Mouse (Mus musculus) lung, postnatal 25 days (tissue): ENCODE measurements around the gene Ubd.
"Not testable (repeated sequence)": the region's sequence is repeated elsewhere in the genome, so short reads cannot be mapped to it uniquely, and the experiment has no call there.

Source experiments
- DNase-seq: peaks from one replicate; pipeline ENCODE4 v3.0.0; 2022; ENCODE audit warnings: low spot score

Gene Ubd

GRCm38 (mm10) chr17:37193656-37194055, at the start of gene Ubd:
TSS of gene Ubd (plus strand) at chr17:37193892.
- DNase-seq, result no peak

DNA sequence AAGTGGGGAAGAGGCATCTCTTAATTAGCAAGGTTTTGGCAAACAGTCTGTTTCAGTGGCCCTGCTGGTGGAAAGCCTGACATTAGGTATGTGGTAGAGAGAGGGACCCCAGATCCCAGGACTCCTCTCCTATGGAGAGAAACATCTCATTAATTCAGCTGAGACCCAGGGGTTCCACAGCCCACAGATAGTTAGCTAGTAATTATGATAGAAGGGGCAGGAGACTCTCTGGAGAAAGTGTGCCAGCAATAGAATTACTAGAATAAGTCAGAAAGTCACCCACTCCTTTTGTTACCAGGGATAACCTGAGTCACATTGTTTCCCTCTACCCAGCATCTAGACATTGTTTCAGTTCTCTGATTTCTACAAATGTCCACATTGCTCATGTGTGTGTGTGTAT, 32.3 kb upstream of the Ubd start, which contains the start of gene Olfr93:
Gene Olfr93, minus strand, starts transcription at position 101 of the 400 bp plus-strand sequence.
- DNase-seq, result no peak

DNA sequence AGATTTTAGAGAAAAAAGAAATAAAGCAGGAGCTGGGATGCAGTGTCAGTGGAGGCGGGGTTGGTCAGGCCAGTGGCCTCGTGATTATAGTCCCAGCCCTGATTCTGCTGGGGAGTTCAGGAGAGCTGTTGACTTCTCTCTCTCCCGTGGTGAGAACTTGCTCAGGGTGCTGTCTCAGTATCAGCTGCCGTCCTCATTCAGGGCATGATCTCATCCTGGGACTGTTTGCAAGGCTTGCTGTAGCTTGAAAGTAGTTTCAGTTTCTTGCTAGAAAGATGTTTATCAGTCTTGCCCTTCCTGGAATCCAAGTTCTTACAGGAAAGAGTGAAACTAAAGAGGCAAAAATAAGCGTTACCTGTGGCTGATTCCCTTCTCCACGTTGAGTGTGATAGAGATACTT, 8.2 kb upstream of the Ubd start:
- DNase-seq, result no peak

GRCm38 (mm10) chr17:37190711-37191110, 3.0 kb upstream of the Ubd start:
- peak; percentile 58 for DNase-seq

DNA sequence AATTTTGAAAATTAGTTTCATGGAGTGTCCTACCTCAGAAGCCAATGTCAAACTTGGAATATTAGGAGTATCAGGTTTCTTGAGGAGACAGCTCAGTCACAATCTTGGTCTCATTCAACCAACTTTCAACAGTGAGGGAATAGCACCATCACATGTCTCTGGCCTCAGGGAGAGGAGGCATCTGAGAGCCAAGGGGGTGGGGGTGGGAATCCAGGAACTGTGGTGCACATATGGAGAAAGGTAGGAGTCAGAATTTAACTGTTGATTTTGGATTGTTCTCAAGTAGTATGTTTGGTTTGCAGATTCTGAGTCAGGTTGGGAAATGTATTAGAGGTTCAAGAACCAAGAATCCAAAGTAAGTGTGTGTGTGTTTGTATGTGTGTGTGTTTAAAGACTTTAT, 660 bp upstream of the Ubd start:
- DNase-seq, result no peak

GRCm38 (mm10) chr17:37194782-37195181, 1.1 kb downstream of the Ubd start:
- DNase-seq, result no peak

DNA sequence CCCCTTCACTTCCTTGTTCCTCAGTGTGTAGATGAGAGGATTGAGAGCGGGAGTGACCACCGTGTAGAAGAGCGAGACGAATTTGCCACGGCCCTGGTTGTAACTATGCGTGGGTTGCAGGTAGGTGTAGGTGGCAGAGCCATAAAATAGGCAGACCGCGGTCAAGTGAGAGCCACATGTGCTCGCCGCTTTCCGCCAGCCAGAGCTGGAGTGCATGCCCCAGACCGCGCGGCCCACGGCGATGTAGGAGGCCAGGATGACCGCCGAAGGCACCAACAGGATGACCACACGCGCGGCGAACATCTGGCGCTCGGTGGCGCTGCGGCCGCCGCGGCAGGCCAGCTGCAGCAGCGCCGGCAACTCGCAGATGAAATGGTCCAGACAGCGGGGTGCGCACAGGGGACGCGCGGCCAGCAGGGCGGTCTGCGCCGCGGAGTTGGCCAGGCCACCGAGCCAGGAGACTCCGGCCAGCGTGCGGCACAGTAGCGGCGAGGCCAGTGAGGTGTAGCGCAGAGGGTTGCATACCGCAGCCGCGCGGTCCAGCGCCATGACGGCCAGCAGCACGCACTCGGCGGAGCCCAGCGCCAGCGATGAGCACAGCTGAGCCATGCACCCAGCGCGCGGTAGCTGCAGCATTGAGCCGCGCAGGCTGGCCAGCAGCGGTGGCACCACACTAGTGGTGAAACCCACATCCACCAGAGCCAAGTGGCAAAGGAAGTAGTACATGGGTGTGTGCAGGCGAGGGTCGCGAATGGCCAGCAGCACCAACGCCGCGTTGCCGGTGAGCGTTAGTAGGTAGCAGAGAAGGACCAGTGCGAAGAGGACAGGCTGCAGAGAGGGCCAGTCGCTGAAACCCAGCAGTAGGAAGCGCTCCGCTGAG, 3.4 kb downstream of the Ubd start:
- no peak for DNase-seq

DNA sequence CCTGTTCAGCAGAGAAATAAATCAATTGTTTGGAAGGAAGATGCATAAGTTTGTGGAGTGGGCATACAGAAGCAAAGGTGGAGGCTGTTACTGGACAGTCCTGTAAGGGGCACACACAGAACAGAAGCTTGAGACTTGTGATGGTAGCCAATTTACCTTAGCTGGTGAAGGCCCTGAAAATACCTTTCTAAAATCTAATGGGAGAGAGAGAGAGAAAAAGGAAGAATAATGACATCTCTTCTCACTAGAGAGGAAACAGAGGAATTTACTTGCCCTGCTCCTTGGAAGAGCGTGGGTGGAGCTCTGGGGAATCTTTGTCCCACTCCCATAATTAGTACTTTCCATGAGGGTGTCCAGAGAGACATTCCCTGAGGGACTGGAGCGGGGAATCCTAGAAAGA, 7.2 kb downstream of the Ubd start, which contains the start of gene Olfr94:
Gene Olfr94, minus strand, starts transcription at position 101 of the 400 bp plus-strand sequence.
- DNase-seq, result no peak

GRCm38 (mm10) chr17:37203206-37203916, 9.7 kb downstream of the Ubd start:
- peak; percentile 68 for DNase-seq

DNA sequence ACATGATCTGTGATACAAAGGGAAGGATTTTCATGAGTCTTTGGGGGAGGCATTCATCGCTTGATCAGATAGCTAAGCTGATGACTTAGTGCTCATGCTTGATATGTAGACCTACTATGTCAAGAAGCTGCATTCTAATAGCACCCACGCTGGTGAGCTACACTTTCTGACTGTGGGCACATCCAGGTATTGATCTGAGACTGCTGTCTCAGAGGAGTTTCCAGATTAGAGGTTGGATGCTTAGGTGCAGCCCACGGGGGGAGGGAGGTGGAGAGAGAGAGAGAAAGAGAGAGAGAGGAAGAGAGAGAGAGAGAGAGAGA, 10.2 kb downstream of the Ubd start:
- DNase-seq, result no peak

DNA sequence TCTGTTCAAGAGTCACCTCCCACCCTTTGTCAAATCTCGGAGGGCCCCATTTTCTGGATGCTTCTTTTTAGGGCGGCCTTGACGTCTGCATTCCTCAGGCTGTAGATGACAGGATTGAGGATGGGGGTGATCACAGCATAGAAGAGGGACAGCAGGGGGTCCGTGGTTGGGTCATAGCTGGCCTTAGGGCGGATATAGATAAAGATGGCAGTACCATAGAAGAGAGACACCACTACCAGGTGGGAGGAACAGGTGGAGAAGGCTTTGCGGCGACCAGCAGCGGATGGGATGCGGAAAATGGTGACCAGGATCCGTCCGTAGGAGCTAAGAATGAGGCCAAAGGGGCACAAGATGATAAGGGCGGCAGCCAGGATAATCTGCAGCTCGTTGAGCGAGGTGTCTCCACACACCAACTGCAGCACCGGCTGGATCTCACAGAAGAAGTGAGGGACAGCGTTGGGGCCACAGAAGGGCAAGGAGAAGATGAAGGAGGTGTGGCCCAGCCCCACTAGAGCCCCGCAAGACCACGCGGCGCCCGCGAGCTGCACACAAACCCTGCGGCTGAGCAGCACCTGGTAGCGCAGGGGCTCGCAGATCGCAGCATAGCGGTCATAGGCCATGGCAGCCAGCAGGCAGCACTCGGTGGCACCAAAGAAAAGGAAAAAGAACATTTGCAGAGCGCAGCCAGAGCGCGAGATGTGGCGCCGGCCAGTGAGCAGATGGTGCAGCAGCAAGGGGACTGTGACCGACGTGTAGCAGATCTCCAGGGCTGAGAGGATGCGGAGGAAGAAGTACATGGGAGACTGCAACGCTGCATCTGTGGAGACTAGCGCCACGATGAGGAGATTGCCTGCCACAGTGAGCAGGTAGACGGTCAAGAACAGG, 17.4 kb downstream of the Ubd start:
- no peak for DNase-seq

- no peak for DNase-seq
These were observed 19.3 kb downstream of the Ubd start, which contains the start of gene Olfr95 for GRCm38 (mm10) chr17:37213018-37213417. TSS of gene Olfr95 (minus strand) at chr17:37213118.

GRCm38 (mm10) chr17:37218486-37218885, 24.8 kb downstream of the Ubd start:
- peak; percentile 1 for DNase-seq

DNA sequence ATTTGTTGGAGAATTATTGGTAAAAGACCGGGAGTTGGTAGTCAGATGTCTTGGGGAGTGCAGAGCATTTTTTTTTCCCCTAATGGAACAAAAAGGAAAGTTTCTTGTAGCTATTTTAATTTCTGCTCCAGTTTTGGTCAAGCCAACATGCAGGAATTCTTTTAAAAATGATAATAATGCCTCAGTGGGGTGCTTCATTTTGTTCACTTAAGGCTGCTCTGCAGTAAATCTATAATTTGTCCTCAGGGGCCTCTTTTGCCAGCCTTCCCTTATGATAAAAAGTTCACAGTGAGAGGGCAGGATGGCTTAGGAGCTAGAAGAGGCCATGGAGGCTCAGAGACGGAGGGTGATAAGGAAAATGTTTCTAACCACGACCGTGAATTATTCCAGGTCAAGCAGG, 26.2 kb downstream of the Ubd start, which contains the start of gene Olfr96:
Gene Olfr96, plus strand, starts transcription at position 301 of the 400 bp plus-strand sequence.
- DNase-seq, result no peak

DNA sequence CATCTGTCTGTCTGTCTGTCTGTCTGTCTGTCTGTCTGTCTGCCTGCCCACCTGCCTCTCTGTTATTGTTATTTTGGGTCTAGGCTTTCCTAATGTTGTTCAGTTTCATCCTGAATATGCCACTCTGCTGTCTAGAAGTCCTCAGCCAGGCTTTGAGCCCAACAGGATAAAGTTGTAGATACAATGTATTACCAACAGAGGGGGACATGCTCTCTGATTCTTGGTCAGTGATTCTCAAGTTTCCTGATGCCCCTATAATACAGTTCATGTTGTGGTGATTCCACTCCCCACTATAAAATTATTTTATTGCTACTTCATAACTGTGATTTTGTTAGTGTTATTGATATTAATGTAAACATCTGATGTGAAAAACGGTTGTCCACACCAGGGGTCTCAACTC, 28.2 kb downstream of the Ubd start:
- no peak for DNase-seq

DNA sequence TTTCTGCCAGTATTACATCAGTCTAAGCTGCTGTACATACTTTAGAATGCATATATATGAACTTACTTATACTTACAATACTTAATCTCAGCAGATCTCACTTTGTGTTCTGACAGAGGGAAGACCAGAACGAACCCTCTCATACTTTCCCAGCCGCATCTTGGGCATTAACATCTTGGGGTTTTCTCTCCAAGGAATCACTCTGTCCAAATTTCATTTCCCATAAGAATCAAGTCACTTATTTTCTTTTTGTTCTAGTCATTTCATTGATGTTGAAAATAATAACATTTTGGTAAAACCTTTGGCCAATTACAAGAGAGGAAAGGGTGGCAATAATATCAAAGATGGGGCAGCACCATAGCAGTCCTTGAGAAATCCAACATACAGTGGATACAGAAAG, 43.5 kb downstream of the Ubd start, which contains the start of gene Olfr97:
Gene Olfr97, minus strand, starts transcription at position 101 of the 400 bp plus-strand sequence.
- DNase-seq, result not testable (repeated sequence)

- no peak for DNase-seq
These were observed 48.5 kb downstream of the Ubd start for GRCm38 (mm10) chr17:37242198-37242597.
